8 mouse cellular contexts compared by ENCODE assay signal in the genomic region with DNA sequence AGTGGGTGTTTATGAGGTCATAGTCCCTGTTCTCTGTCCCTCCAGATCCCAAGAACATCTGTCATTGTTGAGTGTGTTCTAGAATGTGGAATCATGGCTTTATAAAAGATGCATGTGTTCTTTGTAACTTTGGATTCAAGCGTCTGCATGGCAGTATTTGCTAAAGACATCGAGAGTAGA. TPM values are rescaled to one million over a fixed set of nuclear protein-coding genes. Genes with fewer than 3 reads are reported as not detected.
DNase-seq lines count a peak whose midpoint lies in the region; ATAC-seq and TF ChIP-seq lines count a peak whose summit lies in the region.

A gene (plus strand): TSS at position 81 of the 180 bp plus-strand sequence.

- no peak for TF ChIP-seq CTCF in intestine, postnatal 0 days (IDR thresholded peaks at IDR 0.05; ENCODE audit: low read depth)
- no peak for TF ChIP-seq CTCF in olfactory bulb, adult 2 months (IDR thresholded peaks at IDR 0.05; ENCODE audit: insufficient read depth, low read depth, low read length)

- peak within 1 kb of the TSS; percentile 74 for H3K9ac ChIP-seq in lung, embryonic 16.5 days (ENCODE audit: low read length)
- H3K9ac ChIP-seq in forebrain, embryonic 14.5 days (ENCODE audit: low read length): peak within 1 kb of the TSS; percentile 77
- peak within 1 kb of the TSS; percentile 70 for H3K9ac ChIP-seq in intestine, postnatal 0 days (ENCODE audit: low read depth, low read length)

- peak within 1 kb of the TSS; percentile 78 for H3K4me3 ChIP-seq in lung, embryonic 16.5 days (ENCODE audit: low read length)
- H3K4me3 ChIP-seq in forebrain, embryonic 14.5 days (ENCODE audit: low read depth, low read length): peak within 1 kb of the TSS; percentile 77
- H3K4me3 ChIP-seq in intestine, postnatal 0 days (ENCODE audit: low read depth, low read length): peak within 1 kb of the TSS; percentile 85
- H3K4me3 ChIP-seq in olfactory bulb, adult 2 months (ENCODE audit: insufficient read depth, low read depth, low read length): peak within 1 kb of the TSS; percentile 60

- DNase-seq in lung, adult 18-20 months: no peak
- no peak for DNase-seq in forebrain, embryonic 14.5 days (ENCODE audit: low spot score)
- DNase-seq in urinary bladder, postnatal 14 days (ENCODE audit: low spot score): no peak
- DNase-seq in right cerebral cortex, postnatal 14 days: no peak
- DNase-seq in T-cell, adult 2 months (ENCODE audit: low spot score): no peak

- H3K27ac ChIP-seq in lung, embryonic 16.5 days (ENCODE audit: low read length): no peak within 1 kb of the TSS
- H3K27ac ChIP-seq in forebrain, embryonic 14.5 days (ENCODE audit: low read depth, low read length): no peak within 1 kb of the TSS
- peak within 1 kb of the TSS; percentile 70 for H3K27ac ChIP-seq in intestine, postnatal 0 days (ENCODE audit: low read depth, low read length)
- 0 out of 2 replicates have a peak within 1 kb of the TSS, but pooled peaks have one; percentile 2 for H3K27ac ChIP-seq in olfactory bulb, adult 2 months (ENCODE audit: insufficient read depth, low read depth, low read length)

- 32% methylated on average over 2 of the region's 2 CpGs for WGBS in lung, embryonic 16.5 days
- WGBS in forebrain, embryonic 14.5 days: 47% methylated on average over 2 of the region's 2 CpGs
- 31% methylated on average over 2 of the region's 2 CpGs for WGBS in intestine, postnatal 0 days
- WGBS in olfactory bulb, adult 2 months: 50% methylated on average over 2 of the region's 2 CpGs

- H3K36me3 ChIP-seq in lung, embryonic 16.5 days (ENCODE audit: control insufficient read depth, insufficient read depth, low read length): no peaks in the 10 kb centered on the region
- peaks cover 8% of the 10 kb centered on the region; the same call in 1 of the 2 replicates for H3K36me3 ChIP-seq in forebrain, embryonic 14.5 days (ENCODE audit: control insufficient read depth, insufficient read depth, low read length)
- peaks cover 8% of the 10 kb centered on the region for H3K36me3 ChIP-seq in intestine, postnatal 0 days (ENCODE audit: control insufficient read depth, insufficient read depth)

- peaks cover 23% of the 10 kb centered on the region for H3K4me1 ChIP-seq in lung, embryonic 16.5 days (replicated peaks; ENCODE audit: control insufficient read depth, insufficient read depth, low read length)
- peaks cover 4% of the 10 kb centered on the region; the same call in 1 of the 2 replicates for H3K4me1 ChIP-seq in forebrain, embryonic 14.5 days (ENCODE audit: control insufficient read depth, insufficient read depth, low read length)
- H3K4me1 ChIP-seq in intestine, postnatal 0 days (replicated peaks; ENCODE audit: control insufficient read depth, insufficient read depth, low read length): no peaks in the 10 kb centered on the region
- peaks cover 3% of the 10 kb centered on the region; the same call in 1 of the 2 replicates for H3K4me1 ChIP-seq in olfactory bulb, adult 2 months (ENCODE audit: control insufficient read depth, insufficient read depth, low read length)

- H3K9me3 ChIP-seq in lung, embryonic 16.5 days (ENCODE audit: control insufficient read depth, low read length): no peaks in the 10 kb centered on the region
- H3K9me3 ChIP-seq in forebrain, embryonic 14.5 days (replicated peaks; ENCODE audit: control insufficient read depth, low read length): no peaks in the 10 kb centered on the region
- H3K9me3 ChIP-seq in intestine, postnatal 0 days (ENCODE audit: control insufficient read depth): no peaks in the 10 kb centered on the region

- no peak for TF ChIP-seq POLR2A in olfactory bulb, adult 2 months (IDR thresholded peaks at IDR 0.05; ENCODE audit: insufficient read depth, low read depth, low read length)

- no peak for ATAC-seq in lung, embryonic 16.5 days (ENCODE audit: low read depth)
- no peak for ATAC-seq in forebrain, embryonic 14.5 days
- ATAC-seq in intestine, postnatal 0 days: no peak

- H3K4me2 ChIP-seq in lung, embryonic 16.5 days (ENCODE audit: low read depth, low read length): peak within 1 kb of the TSS; percentile 70
- peak within 1 kb of the TSS; percentile 63 for H3K4me2 ChIP-seq in forebrain, embryonic 14.5 days (ENCODE audit: low read length)
- peak within 1 kb of the TSS; percentile 78 for H3K4me2 ChIP-seq in intestine, postnatal 0 days (replicated peaks; ENCODE audit: low read depth)

- H3K27me3 ChIP-seq in lung, embryonic 16.5 days (ENCODE audit: control insufficient read depth, insufficient read depth, low read depth, low read length): no peaks in the 10 kb centered on the region
- H3K27me3 ChIP-seq in forebrain, embryonic 14.5 days (replicated peaks; ENCODE audit: control insufficient read depth, insufficient read depth, low read length): no peaks in the 10 kb centered on the region
- no peaks in the 10 kb centered on the region for H3K27me3 ChIP-seq in intestine, postnatal 0 days (replicated peaks; ENCODE audit: control insufficient read depth, insufficient read depth, low read length)

RNA-seq across cellular contexts. Expression of the gene that starts here (rescaled TPM):
- polyA plus RNA-seq in lung, embryonic 16.5 days (2015; fragmentation: Nextera tagmentation; extraction: Ambion mirVana): 0.11 and 0.23 TPM in 2 replicates
- polyA plus RNA-seq in forebrain, embryonic 14.5 days (2014; fragmentation: Nextera tagmentation; extraction: Ambion mirVana): 0.06 TPM in 1 of 2 replicates, not detected in the other
- not detected in 2 replicates for polyA plus RNA-seq in intestine, postnatal 0 days (2015; fragmentation: Nextera tagmentation; extraction: Ambion mirVana)
- not detected in 2 replicates for polyA plus RNA-seq in olfactory bulb, adult 2 months (2012; ENCODE audit: insufficient read depth, insufficient read length, low replicate concordance, missing spikeins)

Comparison
In these comparisons a context has a peak if more than half of its experiments do, and no peak if none do; other contexts are left out.
1. H3K27ac ChIP-seq: peak in intestine, postnatal 0 days (single experiment) and olfactory bulb, adult 2 months (single experiment); none in lung, embryonic 16.5 days (single experiment) and forebrain, embryonic 14.5 days (single experiment).
2. Peak in every context shown above with its lines, with median percentiles within 50 percentile points of each other: H3K4me2 ChIP-seq, H3K4me3 ChIP-seq and H3K9ac ChIP-seq.